29 mouse cellular contexts compared by ENCODE assay signal in the genomic region with DNA sequence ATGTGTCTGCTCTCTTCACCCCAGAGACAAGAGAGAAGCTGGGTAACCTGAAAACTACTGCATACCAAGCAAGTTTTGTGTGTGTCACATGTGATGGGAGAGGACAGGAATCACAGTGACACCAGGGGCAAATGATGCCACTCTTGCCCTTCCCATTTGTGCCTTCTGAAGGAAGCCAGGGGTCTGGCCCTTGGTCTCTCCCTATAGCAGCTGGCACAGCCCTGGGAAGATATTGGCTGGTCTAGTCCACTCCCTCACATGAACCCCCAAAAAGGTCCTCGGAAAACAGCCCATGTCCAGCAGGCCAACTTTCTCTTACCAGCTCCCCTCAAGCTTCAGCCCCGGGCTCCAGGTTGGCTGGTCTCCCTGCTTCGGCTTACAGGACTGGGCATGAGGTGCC. TPM values are rescaled to one million over a fixed set of nuclear protein-coding genes. Genes with fewer than 3 reads are reported as not detected.
DNase-seq lines count a peak whose midpoint lies in the region; ATAC-seq lines count a peak whose summit lies in the region.
"Had no signal": no experiment of that assay in that cellular context is flagged by ENCODE, and none has a peak within 500 bp of the region (broad histone marks: within the 10 kb centered on the region; RNA-seq: fewer than 3 reads in every experiment).

No protein-coding gene starts in this region.

- DNase-seq in forebrain, embryonic 11.5 days (ENCODE audit: low spot score), result peak; percentile 37
- DNase-seq in forebrain, embryonic 14.5 days (ENCODE audit: low spot score), result no peak
- DNase-seq in hindbrain, embryonic 11.5 days (ENCODE audit: low spot score), result no peak
- DNase-seq in midbrain, embryonic 11.5 days (ENCODE audit: low spot score, missing footprints), result no peak
- DNase-seq: adrenal gland, adult 8-10 months; adrenal gland, postnatal 25 days; cerebellum, adult 11-12 months; cerebellum, adult 8-10 months; cerebellum, postnatal 10 days; cerebellum, postnatal 36 days; embryo, embryonic 11 days; forebrain, postnatal 0 days; gastrocnemius, adult 2 months; gastrocnemius, postnatal 14 days; heart, adult 18-20 months; heart, postnatal 10 days; heart, postnatal 4 days had no signal

- no peak overlapping the region for H3K4me3 ChIP-seq in forebrain, embryonic 11.5 days (ENCODE audit: low read depth, low read length)
- H3K4me3 ChIP-seq in forebrain, embryonic 14.5 days (ENCODE audit: low read depth, low read length), result no peak overlapping the region
- H3K4me3 ChIP-seq in hindbrain, embryonic 15.5 days, result no peak overlapping the region
- H3K4me3 ChIP-seq in hindbrain, embryonic 11.5 days (ENCODE audit: low read depth, low read length), result no peak overlapping the region
- H3K4me3 ChIP-seq in megakaryocyte, embryonic 14.5 days (replicated peaks), result peak overlapping the region; percentile 44
- H3K4me3 ChIP-seq in midbrain, embryonic 16.5 days (ENCODE audit: low read depth, low read length), result no peak overlapping the region
- H3K4me3 ChIP-seq in midbrain, embryonic 11.5 days (ENCODE audit: low read depth, low read length), result no peak overlapping the region
- H3K4me3 ChIP-seq: embryonic facial prominence, embryonic 10.5 days; embryonic facial prominence, embryonic 13.5 days; erythroblast, embryonic 14.5 days; forebrain, embryonic 13.5 days; gastrocnemius, adult 2 months; heart, embryonic 12.5 days; heart, embryonic 15.5 days; hindbrain, embryonic 12.5 days had no signal

- no peak overlapping the region for H3K27ac ChIP-seq in forebrain, embryonic 11.5 days (ENCODE audit: low read depth, low read length)
- H3K27ac ChIP-seq in forebrain, embryonic 14.5 days (ENCODE audit: low read depth, low read length), result no peak overlapping the region
- no peak overlapping the region for H3K27ac ChIP-seq in hindbrain, embryonic 15.5 days (replicated peaks)
- no peak overlapping the region for H3K27ac ChIP-seq in hindbrain, embryonic 11.5 days (ENCODE audit: low read depth, low read length)
- no peak overlapping the region for H3K27ac ChIP-seq in midbrain, embryonic 16.5 days (ENCODE audit: low read length)
- H3K27ac ChIP-seq in midbrain, embryonic 11.5 days (ENCODE audit: low read depth, low read length), result no peak overlapping the region
- H3K27ac ChIP-seq: embryonic facial prominence, embryonic 10.5 days; embryonic facial prominence, embryonic 13.5 days; forebrain, embryonic 13.5 days; gastrocnemius, adult 2 months; heart, embryonic 15.5 days; hindbrain, embryonic 12.5 days had no signal

- H3K36me3 ChIP-seq in forebrain, embryonic 11.5 days (ENCODE audit: control insufficient read depth, insufficient read depth, low read length), result no peaks in the 10 kb centered on the region
- peaks cover 4% of the 10 kb centered on the region; the same call in 1 of the 2 replicates for H3K36me3 ChIP-seq in forebrain, embryonic 14.5 days (ENCODE audit: control insufficient read depth, insufficient read depth, low read length)
- peaks cover 17% of the 10 kb centered on the region for H3K36me3 ChIP-seq in hindbrain, embryonic 15.5 days
- no peaks in the 10 kb centered on the region for H3K36me3 ChIP-seq in hindbrain, embryonic 11.5 days (ENCODE audit: control insufficient read depth, insufficient read depth, low read length)
- peaks cover 30% of the 10 kb centered on the region for H3K36me3 ChIP-seq in megakaryocyte, embryonic 14.5 days (replicated peaks; ENCODE audit: low read length)
- H3K36me3 ChIP-seq in midbrain, embryonic 16.5 days (ENCODE audit: control insufficient read depth, insufficient read depth, low read length), result peaks cover 10% of the 10 kb centered on the region
- no peaks in the 10 kb centered on the region for H3K36me3 ChIP-seq in midbrain, embryonic 11.5 days (ENCODE audit: control insufficient read depth, insufficient read depth, low read length)
- H3K36me3 ChIP-seq: hindbrain, embryonic 12.5 days had no signal

- H3K9ac ChIP-seq in forebrain, embryonic 11.5 days (ENCODE audit: low read length), result no peak overlapping the region
- H3K9ac ChIP-seq in forebrain, embryonic 14.5 days (ENCODE audit: low read length), result no peak overlapping the region
- no peak overlapping the region for H3K9ac ChIP-seq in hindbrain, embryonic 15.5 days
- no peak overlapping the region for H3K9ac ChIP-seq in hindbrain, embryonic 11.5 days (ENCODE audit: low read depth, low read length)
- no peak overlapping the region for H3K9ac ChIP-seq in midbrain, embryonic 16.5 days (ENCODE audit: low read depth, low read length)
- no peak overlapping the region for H3K9ac ChIP-seq in midbrain, embryonic 11.5 days (ENCODE audit: low read length)
- H3K9ac ChIP-seq: embryonic facial prominence, embryonic 13.5 days; forebrain, embryonic 13.5 days; forebrain, postnatal 0 days; heart, embryonic 12.5 days; heart, embryonic 15.5 days; hindbrain, embryonic 12.5 days had no signal

- 67% methylated on average over 3 of the region's 3 CpGs for WGBS in forebrain, embryonic 11.5 days
- 72% methylated on average over 3 of the region's 3 CpGs for WGBS in forebrain, embryonic 14.5 days
- 63% methylated on average over 3 of the region's 3 CpGs for WGBS in hindbrain, embryonic 15.5 days
- 66% methylated on average over 3 of the region's 3 CpGs for WGBS in hindbrain, embryonic 11.5 days
- 64% methylated on average over 3 of the region's 3 CpGs for WGBS in midbrain, embryonic 16.5 days
- WGBS in midbrain, embryonic 11.5 days, result 69% methylated on average over 3 of the region's 3 CpGs

- no peaks in the 10 kb centered on the region for H3K27me3 ChIP-seq in forebrain, embryonic 11.5 days (ENCODE audit: control insufficient read depth, insufficient read depth, low read length)
- no peaks in the 10 kb centered on the region for H3K27me3 ChIP-seq in forebrain, embryonic 14.5 days (replicated peaks; ENCODE audit: control insufficient read depth, insufficient read depth, low read length)
- H3K27me3 ChIP-seq in hindbrain, embryonic 15.5 days, result no peaks in the 10 kb centered on the region
- no peaks in the 10 kb centered on the region for H3K27me3 ChIP-seq in hindbrain, embryonic 11.5 days (ENCODE audit: control insufficient read depth, insufficient read depth, low read length)
- peaks cover 13% of the 10 kb centered on the region for H3K27me3 ChIP-seq in megakaryocyte, embryonic 14.5 days (replicated peaks)
- H3K27me3 ChIP-seq in midbrain, embryonic 16.5 days (ENCODE audit: control insufficient read depth, insufficient read depth, low read depth, low read length), result no peaks in the 10 kb centered on the region
- H3K27me3 ChIP-seq in midbrain, embryonic 11.5 days (ENCODE audit: control insufficient read depth, insufficient read depth, low read length), result no peaks in the 10 kb centered on the region
- H3K27me3 ChIP-seq: embryonic facial prominence, embryonic 13.5 days; forebrain, embryonic 13.5 days; heart, embryonic 12.5 days; heart, embryonic 15.5 days; hindbrain, embryonic 12.5 days had no signal

- ATAC-seq in forebrain, embryonic 11.5 days (replicated peaks; ENCODE audit: low FRiP score), result no peak
- no peak for ATAC-seq in forebrain, embryonic 14.5 days
- ATAC-seq in hindbrain, embryonic 15.5 days (ENCODE audit: low FRiP score, low read depth), result peak; percentile 46
- no peak for ATAC-seq in hindbrain, embryonic 11.5 days (ENCODE audit: low FRiP score)
- no peak for ATAC-seq in megakaryocyte, adult 5-6 weeks (ENCODE audit: poor library complexity, severe bottlenecking)
- peak; percentile 51; the same call in 1 of the 2 replicates for ATAC-seq in midbrain, embryonic 16.5 days
- ATAC-seq in midbrain, embryonic 11.5 days (ENCODE audit: low FRiP score), result no peak
- ATAC-seq: activated CD4-positive, CD25-positive, alpha-beta regulatory T cell, adult 4 months; forebrain, embryonic 13.5 days had no signal

- H3K4me1 ChIP-seq in forebrain, embryonic 11.5 days (replicated peaks; ENCODE audit: control insufficient read depth, insufficient read depth, low read length), result no peaks in the 10 kb centered on the region
- H3K4me1 ChIP-seq in forebrain, embryonic 14.5 days (ENCODE audit: control insufficient read depth, insufficient read depth, low read length), result no peaks in the 10 kb centered on the region
- peaks cover 14% of the 10 kb centered on the region for H3K4me1 ChIP-seq in hindbrain, embryonic 15.5 days (replicated peaks)
- no peaks in the 10 kb centered on the region for H3K4me1 ChIP-seq in hindbrain, embryonic 11.5 days (replicated peaks; ENCODE audit: control insufficient read depth, insufficient read depth, low read length)
- peaks cover 7% of the 10 kb centered on the region; the same call in 1 of the 2 replicates for H3K4me1 ChIP-seq in megakaryocyte, embryonic 14.5 days
- H3K4me1 ChIP-seq in midbrain, embryonic 16.5 days (ENCODE audit: control insufficient read depth, insufficient read depth, low read length), result peaks cover 7% of the 10 kb centered on the region
- peaks cover 9% of the 10 kb centered on the region; the same call in 1 of the 2 replicates for H3K4me1 ChIP-seq in midbrain, embryonic 11.5 days (ENCODE audit: control insufficient read depth, insufficient read depth, low read length)
- H3K4me1 ChIP-seq: forebrain, embryonic 13.5 days; heart, embryonic 12.5 days; heart, embryonic 15.5 days had no signal

- H3K4me2 ChIP-seq in forebrain, embryonic 11.5 days (ENCODE audit: low read depth, low read length, severe bottlenecking), result no peak overlapping the region
- H3K4me2 ChIP-seq in forebrain, embryonic 14.5 days (ENCODE audit: low read length), result no peak overlapping the region
- H3K4me2 ChIP-seq in hindbrain, embryonic 15.5 days, result no peak overlapping the region
- H3K4me2 ChIP-seq in hindbrain, embryonic 11.5 days (replicated peaks; ENCODE audit: low read depth, low read length), result no peak overlapping the region
- H3K4me2 ChIP-seq in midbrain, embryonic 16.5 days (ENCODE audit: low read length), result no peak overlapping the region
- H3K4me2 ChIP-seq in midbrain, embryonic 11.5 days, result no peak overlapping the region
- H3K4me2 ChIP-seq: embryonic facial prominence, embryonic 13.5 days; forebrain, embryonic 13.5 days; heart, embryonic 12.5 days; heart, embryonic 15.5 days; hindbrain, embryonic 12.5 days had no signal

- no peaks in the 10 kb centered on the region for H3K9me3 ChIP-seq in forebrain, embryonic 11.5 days (ENCODE audit: control insufficient read depth, low read length)
- H3K9me3 ChIP-seq in forebrain, embryonic 14.5 days (replicated peaks; ENCODE audit: control insufficient read depth, low read length), result no peaks in the 10 kb centered on the region
- no peaks in the 10 kb centered on the region for H3K9me3 ChIP-seq in hindbrain, embryonic 15.5 days
- H3K9me3 ChIP-seq in hindbrain, embryonic 11.5 days (ENCODE audit: control insufficient read depth, low read length), result no peaks in the 10 kb centered on the region
- H3K9me3 ChIP-seq in megakaryocyte, embryonic 14.5 days, result no peaks in the 10 kb centered on the region
- H3K9me3 ChIP-seq in midbrain, embryonic 16.5 days (replicated peaks; ENCODE audit: control insufficient read depth, low read length, poor library complexity, severe bottlenecking), result no peaks in the 10 kb centered on the region
- H3K9me3 ChIP-seq in midbrain, embryonic 11.5 days (ENCODE audit: control insufficient read depth, low read length), result no peaks in the 10 kb centered on the region
- H3K9me3 ChIP-seq: embryonic facial prominence, embryonic 10.5 days; embryonic facial prominence, embryonic 13.5 days; forebrain, embryonic 13.5 days; heart, embryonic 12.5 days; heart, embryonic 15.5 days; hindbrain, embryonic 12.5 days had no signal

RNA-seq across cellular contexts. Expression of a gene that starts 45.3 kb away (rescaled TPM):
- 67.0 and 78.0 TPM in 2 replicates for polyA plus RNA-seq in forebrain, embryonic 11.5 days (2014; fragmentation: Nextera tagmentation; extraction: Ambion mirVana)
- 44.1 and 55.2 TPM in 2 replicates for polyA plus RNA-seq in forebrain, embryonic 14.5 days (2014; fragmentation: Nextera tagmentation; extraction: Ambion mirVana)
- 57.0 and 58.1 TPM in 2 replicates for polyA plus RNA-seq in hindbrain, embryonic 15.5 days (2015; fragmentation: Nextera tagmentation; extraction: Ambion mirVana)
- 68.4 and 72.6 TPM in 2 replicates for polyA plus RNA-seq in hindbrain, embryonic 11.5 days (2014; fragmentation: Nextera tagmentation; extraction: Ambion mirVana)
- 78.3 and 80.8 TPM in 2 replicates for polyA plus RNA-seq in megakaryocyte, embryonic 14.5 days (2012; ENCODE audit: insufficient read depth, low replicate concordance)
- total RNA-seq in megakaryocyte, adult 5-6 weeks (2015), result 16.2 and 17.2 TPM in 2 replicates
- total RNA-seq in megakaryocyte, adult 5-6 weeks (2017), result 11.0 and 19.2 TPM in 2 replicates
- polyA plus RNA-seq in midbrain, embryonic 16.5 days (2015; fragmentation: Nextera tagmentation; extraction: Ambion mirVana), result 51.5 and 52.5 TPM in 2 replicates
- polyA plus RNA-seq in midbrain, embryonic 11.5 days (2014; fragmentation: Nextera tagmentation; extraction: Ambion mirVana), result 63.6 and 69.7 TPM in 2 replicates

Comparison
In these comparisons a context has a peak if more than half of its experiments do, and no peak if none do; other contexts are left out.
1. ATAC-seq: peak in hindbrain, embryonic 15.5 days (single experiment) and midbrain, embryonic 16.5 days (single experiment); none in forebrain, embryonic 11.5 days (single experiment), forebrain, embryonic 14.5 days (single experiment), hindbrain, embryonic 11.5 days (single experiment), megakaryocyte, adult 5-6 weeks (single experiment) and midbrain, embryonic 11.5 days (single experiment).